Mouse (Mus musculus) CH12F3 (cell line): Measurements from ENCODE around the gene Sptb.

Source experiments
- in situ Hi-C: fragments of 300-500 bp; cut with MboI; formaldehyde crosslinking; loops from 2 replicates; pipeline ENCODE4 v1.14.3; 2020; ENCODE audit warnings: low sequenced_read_pairs

The Sptb gene

GRCm38 (mm10) chr12:76608997-76609565 lies 101.3 kb downstream of the Sptb start:
- in situ Hi-C loops, result no loop called here

DNA sequence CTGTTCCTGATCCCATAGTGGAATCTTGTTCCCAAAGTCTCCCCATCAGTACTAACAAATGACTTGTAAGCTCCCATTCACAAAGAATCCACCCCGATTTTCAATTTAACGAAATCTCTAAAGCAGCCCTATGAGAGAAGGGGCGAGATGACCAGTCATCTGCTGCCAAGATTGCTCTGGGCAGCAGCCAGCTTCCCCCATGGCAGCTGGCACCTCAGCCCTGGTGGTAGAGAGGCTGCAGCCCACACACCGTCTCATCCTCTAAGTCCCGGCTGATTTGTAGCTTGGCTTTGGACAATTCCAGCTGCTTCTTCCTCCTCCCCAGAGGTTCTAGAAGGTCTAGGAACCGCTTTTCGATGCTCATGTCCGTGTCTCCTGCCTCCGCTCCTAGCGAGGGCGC lies 102.1 kb downstream of the Sptb start:
- in situ Hi-C loops, result no loop called here

DNA sequence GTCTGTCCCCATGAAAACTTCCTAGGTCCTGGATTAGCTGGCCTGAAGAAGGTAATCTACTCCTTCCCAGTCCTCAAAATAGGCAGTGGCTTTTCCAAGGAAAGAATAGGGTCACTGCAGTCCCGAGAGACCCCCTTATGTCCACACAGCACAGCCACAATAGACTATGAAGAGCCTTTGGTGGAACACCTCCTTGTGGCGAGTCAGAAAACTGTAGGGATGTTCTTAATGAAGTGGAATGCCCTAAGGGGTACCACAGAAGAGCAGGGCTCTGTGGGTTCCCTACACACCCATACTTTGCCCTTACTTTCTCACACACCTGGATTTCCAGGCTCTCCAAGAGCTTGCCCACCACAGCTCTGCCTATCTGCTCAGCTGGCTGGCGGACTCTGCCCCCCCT lies 104.5 kb downstream of the Sptb start:
- in situ Hi-C loops, result no loop called here

GRCm38 (mm10) chr12:76604546-76604945 lies 105.8 kb downstream of the Sptb start:
- in situ Hi-C loops, result no loop called here

- in situ Hi-C loops, result no loop called here
Observed at GRCm38 (mm10) chr12:76603779-76604178, 106.6 kb downstream of the Sptb start.

DNA sequence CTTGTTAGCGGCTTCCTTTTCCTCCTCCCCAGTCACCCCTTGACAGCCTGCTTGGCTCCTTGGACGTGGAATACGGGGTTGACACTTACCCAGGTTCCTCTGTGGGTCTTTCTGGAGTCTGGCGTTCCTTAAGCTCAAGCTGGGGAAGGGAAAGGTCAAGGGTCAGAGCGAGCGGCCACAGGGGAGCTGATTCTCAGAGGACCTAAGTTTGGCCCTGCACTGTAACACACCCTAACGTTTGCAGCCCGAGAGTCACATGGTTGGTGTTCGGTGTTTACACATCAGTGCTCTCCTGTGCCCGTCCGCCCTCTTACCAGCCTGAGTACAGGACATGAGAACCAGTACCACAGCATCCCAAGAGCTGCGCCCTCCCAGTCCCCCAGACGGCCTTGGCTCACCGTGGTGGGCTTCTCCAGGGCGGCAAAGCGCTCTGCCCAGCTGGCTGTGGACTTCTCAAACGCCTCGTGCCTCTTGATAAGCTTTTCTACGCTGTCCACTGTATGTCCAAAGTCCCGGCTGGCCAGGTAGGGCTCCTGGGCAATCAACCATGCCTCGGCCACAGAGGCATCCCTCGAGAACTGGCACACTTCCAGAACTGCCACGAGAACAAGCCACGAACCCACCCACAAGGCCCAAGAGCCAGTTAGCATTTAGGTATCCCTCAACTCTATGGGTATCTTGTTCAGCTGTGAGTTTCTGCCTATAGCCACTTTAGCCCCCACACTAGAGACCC lies 112.0 kb downstream of the Sptb start:
- in situ Hi-C loops, result no loop called here

DNA sequence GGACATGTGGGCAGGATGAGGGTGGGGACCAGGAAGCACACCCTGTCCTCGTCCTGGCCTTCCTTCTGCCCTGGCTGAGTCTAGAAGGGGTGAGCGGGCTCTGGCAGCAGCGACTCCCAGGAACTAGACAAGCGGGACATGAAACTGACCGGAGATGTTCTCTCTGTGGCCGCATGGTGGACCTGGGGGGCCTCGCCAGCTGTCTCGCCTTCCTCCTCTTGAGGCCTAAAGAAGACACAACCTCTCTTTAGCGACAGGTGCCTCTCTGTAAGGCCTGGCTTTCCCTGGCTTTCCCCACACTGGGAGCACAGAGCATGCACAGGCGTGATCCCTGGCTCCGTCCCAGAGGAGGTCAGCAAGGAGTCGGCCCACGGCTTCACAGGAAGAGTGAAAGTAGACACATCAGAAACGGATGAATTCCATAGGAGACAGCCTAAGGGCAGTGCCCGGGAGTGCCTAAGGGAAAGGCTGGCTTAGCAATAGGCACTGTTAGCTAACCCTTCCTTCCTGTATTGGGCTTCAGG lies 112.7 kb downstream of the Sptb start:
- in situ Hi-C loops, result no loop called here

DNA sequence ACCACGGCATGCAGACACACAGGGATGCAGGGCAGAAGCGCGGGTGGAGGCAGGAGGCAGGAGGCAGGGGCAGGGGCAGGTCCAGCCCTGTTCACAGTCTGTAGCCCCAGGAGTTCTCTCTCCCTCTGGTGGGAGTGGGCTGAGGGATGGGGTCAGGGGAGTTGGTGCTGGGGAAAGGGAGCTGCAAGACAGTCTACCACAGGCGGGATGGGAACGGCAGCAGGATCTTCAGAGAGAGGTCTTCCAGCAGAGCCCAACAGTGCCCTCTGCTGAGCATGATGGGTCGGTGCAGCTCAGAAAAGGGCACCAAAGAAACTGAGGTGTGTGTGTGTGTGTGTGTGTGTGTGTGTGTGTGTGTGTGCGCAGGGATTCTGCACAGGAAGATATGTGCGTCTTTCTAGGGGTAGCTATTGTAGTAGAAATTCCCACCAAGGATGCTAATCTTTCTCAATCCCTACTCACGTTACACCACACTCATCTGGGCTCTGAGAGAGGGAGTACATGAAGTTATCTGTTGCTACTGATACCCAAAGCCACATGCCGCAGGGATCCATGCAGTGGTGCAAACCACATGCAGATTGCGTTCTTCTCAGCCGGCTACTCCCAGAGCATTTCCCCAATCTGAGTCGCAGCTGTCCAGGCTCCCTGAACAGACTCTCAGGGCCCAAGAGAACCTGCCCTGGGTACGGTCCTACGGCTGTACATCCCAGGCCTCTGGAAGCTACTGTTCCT lies 113.9 kb downstream of the Sptb start:
- in situ Hi-C loops, result no loop called here

GRCm38 (mm10) chr12:76595830-76596229 lies 114.5 kb downstream of the Sptb start:
- in situ Hi-C loops, result no loop called here

- in situ Hi-C loops, result no loop called here
Observed at GRCm38 (mm10) chr12:76594556-76594955, 115.8 kb downstream of the Sptb start.

GRCm38 (mm10) chr12:76593839-76594322 lies 116.5 kb downstream of the Sptb start:
- in situ Hi-C loops, result no loop called here

DNA sequence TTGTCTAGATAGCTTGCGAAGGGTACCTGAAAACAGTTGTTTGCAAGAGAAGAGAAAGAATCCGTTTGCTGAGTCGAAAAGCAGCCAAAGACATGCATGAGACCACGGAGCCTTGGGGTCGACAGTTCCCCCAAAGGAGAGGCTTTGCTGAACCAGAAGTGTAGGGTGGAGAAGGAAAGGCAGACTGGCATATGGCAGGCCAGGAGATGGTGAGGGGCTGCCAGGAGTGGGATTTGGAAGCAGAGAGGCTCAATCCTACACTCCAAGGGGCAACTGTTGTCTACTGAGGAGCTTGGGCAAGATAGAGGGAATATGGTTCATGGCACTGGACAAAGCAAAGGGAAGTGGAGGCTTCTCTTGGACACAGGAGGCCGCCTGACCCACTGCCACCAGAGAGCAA lies 117.1 kb downstream of the Sptb start:
- in situ Hi-C loops, result no loop called here

- in situ Hi-C loops, result no loop called here
Observed at GRCm38 (mm10) chr12:76592213-76592612, 118.1 kb downstream of the Sptb start.

DNA sequence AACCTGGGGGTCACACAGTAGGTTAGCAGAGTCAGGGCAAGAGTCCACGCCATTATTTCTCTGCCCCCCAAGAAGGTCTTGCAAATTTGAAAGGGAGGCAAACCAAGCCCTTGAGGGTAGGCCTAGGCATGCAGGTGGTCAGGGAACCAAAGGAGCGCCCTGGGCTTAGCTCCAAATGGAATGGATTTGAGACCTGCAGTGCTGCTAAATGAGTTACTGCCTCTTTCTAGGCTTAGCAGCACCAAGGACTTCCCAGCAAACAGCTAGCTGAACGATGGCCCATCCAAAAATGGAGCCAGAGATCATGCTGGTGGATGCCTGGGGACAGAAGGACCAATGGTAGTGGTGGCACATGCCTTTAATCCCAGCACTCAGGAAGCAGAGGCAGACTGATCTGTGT lies 119.3 kb downstream of the Sptb start:
- in situ Hi-C loops, result no loop called here

DNA sequence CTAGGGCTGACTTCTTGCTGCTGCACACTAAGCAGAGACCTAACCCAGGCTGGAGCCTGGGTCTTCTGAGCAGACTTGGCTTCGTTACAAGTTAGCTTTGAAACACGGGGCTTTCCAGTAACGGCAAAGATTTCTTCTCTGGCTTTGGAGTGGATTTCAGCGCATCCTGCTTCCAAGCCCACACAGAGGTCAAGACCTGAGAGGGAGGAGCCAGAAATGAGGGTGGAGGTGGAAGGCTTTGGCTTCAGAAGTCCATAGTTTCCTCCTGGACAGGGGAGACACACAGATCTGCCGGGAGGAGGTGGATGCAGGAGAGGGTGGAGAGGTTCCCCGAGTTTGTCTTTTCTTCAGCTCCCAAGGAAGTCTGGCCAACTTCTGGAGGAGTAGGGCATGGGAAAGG lies 120.8 kb downstream of the Sptb start:
- in situ Hi-C loops, result no loop called here

- in situ Hi-C loops, result no loop called here
Observed at GRCm38 (mm10) chr12:76587357-76587756, 123.0 kb downstream of the Sptb start.

- in situ Hi-C loops, result no loop called here
Observed at GRCm38 (mm10) chr12:76585028-76585427, 125.3 kb downstream of the Sptb start.

DNA sequence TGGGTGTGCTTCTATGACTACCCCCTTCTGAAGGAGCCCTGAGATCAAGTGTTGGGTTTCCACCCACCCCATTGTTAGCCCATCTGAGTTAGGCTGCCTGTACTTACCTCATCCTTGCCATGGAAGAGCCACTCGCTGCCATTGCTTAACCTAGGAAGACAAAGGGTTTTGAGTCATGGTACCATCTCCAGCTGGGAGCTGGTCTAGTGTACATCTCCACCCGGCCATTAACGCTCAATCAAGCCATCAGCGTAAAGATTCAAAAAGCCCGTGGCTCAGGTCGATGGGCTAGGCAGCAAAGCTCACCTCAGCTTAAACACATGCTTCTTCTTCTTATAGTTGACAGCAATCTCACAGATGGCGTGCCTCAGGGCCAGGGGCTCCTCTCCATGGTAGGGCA lies 126.9 kb downstream of the Sptb start:
- in situ Hi-C loops, result no loop called here

DNA sequence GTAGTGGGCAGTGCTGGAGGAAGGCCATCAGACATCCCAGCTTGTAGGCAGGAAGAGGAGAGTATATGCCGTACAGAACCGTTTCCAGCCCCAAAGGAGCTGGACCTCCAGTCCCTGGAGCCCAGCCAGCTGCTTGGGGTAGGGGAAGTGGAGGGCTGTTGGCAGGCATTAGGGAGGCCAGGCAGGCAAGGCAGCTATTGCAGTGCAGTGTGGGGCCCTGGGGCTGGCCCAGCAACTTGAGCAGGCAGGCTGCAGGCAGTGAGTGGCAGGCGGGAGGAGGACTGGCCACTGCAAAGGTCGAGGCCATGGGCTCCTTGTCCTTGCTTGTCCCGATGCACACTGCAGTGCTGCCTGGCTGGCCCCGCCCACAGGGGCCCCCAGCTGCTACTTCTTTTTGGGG lies 127.5 kb downstream of the Sptb start:
- in situ Hi-C loops, result no loop called here

- in situ Hi-C loops, result no loop called here
Observed at GRCm38 (mm10) chr12:76582139-76582538, 128.2 kb downstream of the Sptb start.

- in situ Hi-C loops, result no loop called here
Observed at GRCm38 (mm10) chr12:76579806-76580205, 130.5 kb downstream of the Sptb start.

DNA sequence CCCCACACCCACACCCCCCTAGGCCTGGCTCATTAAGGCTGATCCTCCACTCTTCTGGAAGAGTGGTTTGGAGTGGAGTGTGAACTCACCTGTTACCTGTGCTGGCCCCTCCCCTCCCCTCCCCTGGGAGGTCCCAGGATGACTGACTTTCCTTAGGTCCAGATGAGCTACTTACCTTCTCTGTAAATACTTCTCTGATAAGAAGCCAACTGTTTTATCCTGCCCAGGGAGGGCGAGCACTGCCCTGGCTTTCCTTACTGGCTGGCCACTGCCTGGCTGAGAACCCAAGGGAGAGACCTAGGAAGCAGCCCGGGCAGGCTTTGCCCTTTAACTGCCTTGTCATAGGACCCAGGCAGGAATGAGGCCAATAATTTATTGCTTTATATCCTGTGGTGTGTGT lies 131.9 kb downstream of the Sptb start:
- in situ Hi-C loops, result no loop called here
